Mouse (Mus musculus) spleen, postnatal 4 days (tissue): ENCODE results near the gene Fars2.
"Not testable (repeated sequence)": the region's sequence is repeated elsewhere in the genome, so short reads cannot be mapped to it uniquely, and the experiment has no call there.

Source experiments
- DNase-seq, 2 experiments: peaks; one replicate each; pipeline ENCODE4 v3.0.0; 2022; ENCODE audit warnings: low spot score in 2 of 2

The Fars2 gene

DNA sequence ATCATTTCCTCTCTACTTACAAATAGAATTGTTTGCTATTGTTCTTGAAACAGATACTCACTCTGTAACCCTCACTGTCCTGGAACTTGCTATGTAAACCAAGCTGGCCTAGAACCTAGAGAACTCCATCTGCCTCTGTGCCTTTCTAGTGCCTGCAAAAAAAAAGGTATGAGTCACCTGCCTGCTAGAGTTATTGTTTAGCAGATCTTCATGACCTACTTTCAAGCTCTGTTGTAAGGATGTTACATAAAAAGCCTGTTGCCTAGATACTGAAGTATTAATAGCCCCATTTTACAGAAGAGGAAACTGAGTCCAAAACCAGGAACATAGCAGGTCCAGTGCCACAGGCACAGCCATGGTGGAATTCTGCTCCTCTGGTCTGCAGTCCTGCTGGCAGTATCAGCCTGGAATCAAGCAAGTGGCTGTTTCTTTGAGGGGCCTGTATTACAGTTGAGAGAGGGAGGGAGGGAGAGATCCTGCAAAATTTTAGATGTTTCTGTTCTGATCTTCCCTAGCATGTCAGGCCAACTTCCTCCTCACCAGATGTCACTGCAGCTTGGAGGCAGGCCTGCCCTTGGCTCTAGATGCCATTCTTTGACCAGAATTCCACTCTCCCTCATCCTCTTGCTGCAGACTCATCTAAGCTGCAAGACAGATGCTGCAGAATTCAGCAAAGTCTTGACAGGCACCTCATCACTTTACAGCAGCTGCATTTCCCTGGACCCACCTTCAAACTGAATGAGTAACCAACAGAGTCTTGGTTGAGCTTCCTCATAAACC lies 250.7 kb downstream of the Fars2 start:
- DNase-seq = no peak

DNA sequence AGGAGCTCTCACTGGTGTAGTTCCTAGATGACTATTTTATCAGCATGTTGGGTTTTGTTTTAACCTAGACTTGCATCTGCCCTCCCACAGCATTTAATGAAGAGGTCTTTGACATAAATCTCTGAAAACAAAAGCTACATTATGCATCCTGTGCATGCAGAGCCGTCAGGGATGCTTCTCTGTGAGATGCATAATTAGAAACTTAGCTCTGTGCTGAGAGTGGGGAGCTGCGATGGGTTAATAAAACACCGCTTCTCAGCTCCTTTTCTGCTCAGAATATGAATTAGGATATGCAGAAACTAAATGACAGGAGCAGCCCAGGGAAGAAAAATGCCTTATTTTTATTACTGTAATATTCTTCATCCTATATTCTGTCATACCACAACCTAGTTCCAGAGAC lies 251.6 kb downstream of the Fars2 start:
- no peak for DNase-seq

DNA sequence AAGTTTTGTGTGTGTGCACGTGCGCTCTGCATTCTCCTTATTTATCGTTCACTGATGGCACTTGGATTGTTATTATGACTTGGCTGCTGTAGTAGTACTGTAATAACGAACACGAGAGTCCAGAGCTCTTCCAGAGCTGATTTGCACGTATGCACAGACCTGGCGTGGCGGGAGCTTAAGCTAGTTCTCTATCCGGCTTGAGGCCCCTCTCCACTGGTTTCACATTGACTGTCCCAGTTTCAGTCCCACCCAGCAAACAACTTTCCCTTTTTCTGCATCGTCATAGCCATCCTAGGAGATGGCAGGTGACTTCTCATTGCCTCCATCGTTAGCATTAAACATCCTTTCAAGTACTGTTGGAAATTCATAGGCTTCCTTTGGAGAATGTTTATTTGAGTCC lies 252.2 kb downstream of the Fars2 start:
- DNase-seq = no peak

DNA sequence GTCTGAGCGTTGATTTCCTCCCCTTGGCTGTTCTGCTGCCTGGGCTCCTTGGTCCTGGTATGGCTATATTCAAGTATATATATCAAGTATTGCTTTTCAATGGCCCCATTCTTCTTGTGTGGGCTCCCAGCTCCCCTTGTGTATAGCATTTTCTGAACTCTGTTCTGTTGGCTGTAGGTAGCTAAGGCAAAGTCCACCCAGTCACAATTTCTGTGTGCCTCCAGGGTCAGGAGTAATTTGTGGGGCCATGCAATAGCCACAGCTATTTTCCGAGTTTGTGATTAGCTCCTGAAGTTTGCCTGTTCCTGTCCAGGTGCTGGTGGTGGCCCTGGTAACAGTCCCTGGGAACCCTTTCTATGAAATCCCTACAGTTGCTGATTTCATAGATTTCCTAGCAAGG lies 266.0 kb downstream of the Fars2 start:
- DNase-seq = no peak

DNA sequence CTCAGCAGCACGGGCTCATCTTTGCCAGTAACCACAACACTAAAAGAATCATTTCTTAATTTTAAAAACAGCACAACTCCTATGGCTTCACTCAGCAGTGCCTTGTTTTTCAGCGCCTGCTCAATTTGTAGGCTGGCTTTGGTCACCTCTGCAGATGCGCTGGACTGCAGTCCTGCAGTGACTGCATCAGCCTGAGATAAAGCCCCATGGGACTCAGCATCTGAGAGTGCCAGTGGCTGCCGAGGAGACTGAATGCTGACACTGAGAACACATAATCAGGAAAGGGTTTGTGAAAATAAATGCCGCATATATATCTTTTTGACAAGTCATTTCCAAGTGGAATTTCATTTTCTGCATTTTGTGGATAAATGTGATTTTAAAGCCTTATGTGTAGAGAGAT lies 268.9 kb downstream of the Fars2 start:
- DNase-seq = no peak

DNA sequence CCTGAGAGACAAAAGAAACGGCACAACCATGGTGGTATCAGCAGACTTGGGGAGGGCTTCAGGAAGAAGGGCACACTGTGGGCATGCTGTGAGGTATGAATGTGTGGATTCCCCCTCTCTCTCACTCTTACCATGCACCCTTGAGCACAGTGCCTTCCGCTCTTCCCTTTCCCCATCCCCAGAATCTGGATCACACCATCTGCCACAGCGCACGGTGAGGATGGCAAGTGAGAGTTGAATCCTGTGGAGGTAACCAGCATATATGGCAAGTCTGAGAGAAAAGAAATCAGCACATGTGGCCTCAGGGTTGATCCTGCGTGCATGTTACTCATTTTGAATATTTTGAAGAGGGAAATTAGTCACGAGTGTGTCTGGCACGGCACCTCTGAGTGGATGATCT lies 274.7 kb downstream of the Fars2 start:
- no peak for DNase-seq

DNA sequence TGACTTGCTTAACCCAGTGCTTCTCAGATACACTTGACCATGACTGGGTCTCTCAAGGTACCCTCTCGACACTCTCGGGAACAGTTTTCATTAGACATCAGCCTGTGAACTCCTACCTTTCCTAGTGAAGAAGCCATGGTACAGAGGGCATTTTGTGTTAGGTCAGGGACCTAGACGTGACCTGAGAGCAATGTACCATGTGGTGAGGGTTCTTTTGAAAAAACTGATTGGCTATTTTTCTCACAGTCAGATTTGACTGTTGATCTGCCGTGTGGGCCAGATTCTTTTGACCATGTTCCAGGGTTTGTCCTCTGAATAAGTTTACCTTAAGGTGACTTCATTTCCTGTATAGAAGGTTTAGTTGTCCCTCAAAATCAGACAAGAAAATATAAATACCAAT lies 275.5 kb downstream of the Fars2 start:
- no peak for DNase-seq

DNA sequence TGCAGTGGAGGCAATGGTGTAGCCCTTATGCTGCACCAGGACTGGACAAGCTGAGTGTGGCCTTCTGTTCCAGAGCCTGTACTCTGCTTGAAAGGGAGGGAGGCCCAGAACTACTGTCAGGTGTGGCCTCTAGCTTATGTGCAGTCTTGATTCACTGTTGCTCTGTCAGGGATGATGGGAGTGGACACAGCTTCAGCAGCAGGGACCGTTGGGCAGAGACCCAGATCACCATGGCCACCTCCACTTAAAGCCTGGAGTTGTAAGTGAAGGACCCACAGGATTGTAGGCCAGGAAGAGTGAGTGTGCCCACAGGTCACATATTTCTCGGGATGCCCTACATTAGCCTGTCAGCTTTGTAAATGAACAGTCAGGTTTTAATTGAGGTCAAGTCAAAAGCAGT lies 283.8 kb downstream of the Fars2 start:
- no peak for DNase-seq

DNA sequence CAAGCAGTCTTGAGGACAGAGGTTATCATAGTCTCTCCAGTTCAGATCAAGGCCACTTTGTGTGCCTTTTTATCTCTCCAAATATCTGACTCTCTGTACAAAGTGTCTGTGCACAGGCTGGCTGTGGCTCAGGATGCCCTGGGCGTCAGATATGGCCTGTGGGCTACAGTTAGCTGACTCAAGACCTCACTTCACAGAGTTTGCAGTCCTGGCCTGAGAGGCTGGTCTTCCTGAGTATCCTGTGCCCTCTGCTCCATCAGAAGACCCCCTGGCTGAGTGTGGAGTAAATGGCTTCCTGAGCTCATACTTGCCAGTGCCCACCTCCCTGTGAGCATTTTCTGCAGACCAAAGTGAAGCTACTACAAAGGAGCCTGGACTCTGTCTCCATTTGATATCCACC lies 296.1 kb downstream of the Fars2 start:
- no peak for DNase-seq

DNA sequence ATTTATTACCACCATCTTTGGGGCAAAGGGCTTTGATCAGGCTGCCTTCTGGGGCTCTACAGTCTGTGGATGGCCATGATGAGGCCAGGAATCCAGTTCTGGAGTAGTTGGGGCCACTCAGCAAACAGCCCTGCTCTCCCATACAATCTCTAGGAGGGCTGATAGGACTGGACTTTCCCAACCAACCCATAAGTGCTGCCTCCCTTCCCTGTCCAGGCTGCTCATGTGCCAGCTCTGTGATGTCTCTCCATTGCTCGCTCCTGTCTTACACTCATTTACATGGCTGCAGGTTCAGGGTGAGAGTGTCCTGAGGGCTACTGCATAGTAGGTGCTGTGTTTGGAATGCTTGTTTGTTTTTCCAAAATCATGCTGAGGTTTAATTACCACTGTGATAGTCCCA lies 298.0 kb downstream of the Fars2 start:
- no peak for DNase-seq

DNA sequence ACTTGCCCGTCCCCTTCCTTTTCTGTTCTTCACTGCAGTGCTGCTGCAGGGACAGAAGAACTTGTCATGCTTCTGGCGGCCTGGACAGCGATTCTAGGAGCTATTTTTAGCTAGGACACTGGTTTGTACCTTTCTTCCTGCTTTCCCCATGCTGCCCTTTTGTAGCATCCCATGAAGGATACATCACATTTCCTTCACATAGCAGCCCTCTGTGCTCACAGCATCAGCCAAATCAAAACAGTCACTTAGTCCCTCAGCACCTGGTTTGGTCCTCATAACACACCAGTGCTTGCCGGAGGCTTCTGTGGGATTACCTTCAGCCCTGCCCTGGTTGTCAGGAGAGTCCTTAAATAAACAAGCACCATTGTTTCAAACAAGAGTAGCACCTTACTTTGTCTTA lies 299.3 kb downstream of the Fars2 start:
- no peak for DNase-seq

DNA sequence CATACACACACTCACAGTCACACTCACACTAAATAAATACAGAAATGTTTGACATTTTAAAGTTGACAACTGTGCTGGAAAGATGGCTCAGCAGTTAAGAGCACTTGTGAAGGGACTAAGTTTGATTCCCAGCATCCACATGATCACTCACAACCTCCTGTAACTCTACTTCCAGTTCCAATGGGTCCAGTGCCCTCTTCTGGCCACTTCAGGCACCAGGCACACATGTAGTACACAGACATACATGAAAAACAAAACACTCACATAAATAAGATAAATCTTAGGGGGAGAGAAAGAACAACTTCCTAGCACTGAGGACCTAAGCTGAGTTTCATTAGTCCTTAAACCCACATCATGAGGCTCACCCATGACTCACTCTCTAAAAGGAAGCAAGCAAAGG lies 302.1 kb downstream of the Fars2 start:
- DNase-seq = no peak

DNA sequence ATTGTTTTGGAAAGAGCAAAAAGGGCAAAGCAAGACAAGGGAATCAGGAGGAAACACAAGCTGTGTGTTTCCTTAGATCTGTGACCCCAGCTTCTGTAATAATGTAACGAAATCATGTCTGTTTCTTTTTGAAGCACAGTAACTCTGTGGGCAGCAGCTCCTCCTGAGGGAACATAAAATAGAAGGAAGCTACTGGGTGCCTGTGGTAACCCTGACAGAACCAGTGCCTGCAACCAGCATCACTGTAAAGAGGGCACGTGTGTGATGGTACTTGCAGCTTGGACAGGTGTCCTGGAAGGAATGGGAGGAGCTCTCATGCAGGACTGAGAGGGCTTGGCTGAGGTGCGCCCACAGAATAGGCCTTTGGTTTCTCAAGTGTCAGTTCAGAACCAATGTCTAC lies 305.2 kb downstream of the Fars2 start:
- no peak for DNase-seq

DNA sequence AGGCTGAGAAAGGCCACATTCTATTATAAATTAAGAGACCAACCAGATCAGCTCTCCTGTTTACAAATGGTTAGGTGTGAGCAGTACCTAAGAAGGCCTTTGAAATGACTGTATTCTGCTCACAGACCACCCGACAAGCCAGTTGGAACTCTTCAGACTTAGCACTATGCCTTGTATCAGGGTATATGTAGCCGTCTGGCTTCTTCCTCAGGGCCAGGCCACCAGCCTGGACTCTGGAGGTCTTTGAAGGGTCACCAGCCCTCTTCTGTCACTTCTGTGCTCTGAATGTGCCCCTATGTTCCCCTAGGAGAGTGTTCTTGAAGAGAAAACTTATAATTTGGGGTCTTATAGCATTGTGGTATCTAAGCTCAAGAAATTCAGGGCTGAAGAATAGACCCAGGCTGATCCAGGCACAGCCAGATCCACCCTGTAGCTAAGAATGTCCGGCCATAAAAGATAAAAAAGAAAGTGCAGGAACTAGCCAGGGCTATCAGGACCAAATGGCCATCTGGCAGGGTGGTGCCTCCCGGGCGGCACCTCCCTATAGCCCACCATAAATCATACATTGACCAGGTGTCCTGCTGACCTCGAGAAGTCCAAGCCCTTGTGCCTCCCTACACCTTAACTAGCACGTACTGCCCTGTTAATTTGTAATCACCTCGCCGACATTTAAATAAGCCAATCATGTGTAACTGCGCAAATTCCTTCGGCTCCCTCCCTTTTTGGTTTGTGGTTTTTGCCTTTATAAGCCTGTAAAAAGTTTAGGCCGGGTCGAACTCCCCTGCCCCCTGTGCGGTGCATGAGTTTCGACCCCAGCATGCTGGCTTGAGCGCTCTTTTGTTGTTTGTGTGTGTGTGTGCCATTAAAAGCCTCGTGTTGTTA lies 308.9 kb downstream of the Fars2 start:
- DNase-seq = not testable (repeated sequence)

DNA sequence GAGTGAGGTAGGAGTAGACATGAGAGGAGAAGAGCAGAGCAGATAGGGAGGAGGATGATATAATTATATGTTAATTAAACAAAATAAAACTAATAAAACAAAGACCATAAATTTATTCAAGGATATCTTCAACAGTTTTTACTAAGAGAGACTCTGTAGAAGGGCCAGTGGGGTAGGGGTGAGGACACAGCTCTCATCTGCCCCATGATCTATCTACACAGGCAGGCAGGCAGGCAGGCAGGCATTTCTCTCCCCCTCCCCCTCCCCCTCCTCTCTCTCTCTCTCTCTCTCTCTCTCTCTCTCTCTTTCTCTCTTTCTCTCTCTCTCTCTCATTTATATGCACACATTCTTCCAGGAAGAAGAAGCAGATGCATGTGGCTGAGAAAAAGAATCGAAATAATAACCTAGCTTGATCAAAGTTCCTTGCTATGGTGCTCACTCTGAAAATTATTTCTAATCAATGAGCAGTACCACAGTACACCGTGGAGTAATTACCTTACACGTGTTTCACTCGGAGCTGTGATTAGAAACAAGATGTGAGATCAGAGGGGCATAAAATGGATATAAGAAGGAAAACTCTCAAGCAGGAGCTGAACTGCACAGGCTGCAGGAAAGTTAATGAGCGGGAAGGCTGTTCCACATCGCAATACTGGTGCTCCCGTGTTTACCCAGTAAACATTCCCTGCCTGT lies 312.4 kb downstream of the Fars2 start:
- DNase-seq = no peak

DNA sequence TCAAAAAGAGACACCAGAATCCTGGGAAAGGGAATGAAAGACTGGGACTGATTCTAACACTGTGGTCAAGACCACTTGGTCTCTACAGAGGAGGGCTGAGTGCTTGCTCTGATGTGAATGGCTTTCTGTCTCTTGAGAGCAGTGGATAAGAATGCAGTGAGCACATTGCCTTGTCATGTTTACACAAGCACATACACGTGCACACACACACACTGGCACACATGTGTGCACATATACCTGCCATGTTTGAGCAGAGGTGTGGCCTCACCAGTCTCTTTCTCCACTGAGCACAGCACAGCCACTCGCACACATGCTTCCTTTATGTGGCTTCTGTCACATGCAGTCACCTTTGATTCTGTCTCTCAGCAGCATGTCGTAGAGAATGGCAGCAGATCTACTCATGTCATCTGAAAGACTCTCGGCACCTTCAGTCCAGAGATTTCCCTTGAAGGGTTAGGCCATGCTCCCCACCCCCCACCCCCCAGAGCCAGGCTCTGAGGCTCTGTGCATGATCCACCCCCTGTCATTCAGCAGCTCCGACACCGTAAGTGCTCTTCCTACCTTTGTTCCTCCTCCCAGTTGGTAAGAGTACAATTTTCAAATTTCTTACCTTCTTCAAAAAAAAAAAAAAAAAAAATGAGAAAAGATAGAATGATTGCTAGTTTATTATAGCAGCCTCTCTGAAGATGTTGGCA lies 313.4 kb downstream of the Fars2 start:
- no peak for DNase-seq

DNA sequence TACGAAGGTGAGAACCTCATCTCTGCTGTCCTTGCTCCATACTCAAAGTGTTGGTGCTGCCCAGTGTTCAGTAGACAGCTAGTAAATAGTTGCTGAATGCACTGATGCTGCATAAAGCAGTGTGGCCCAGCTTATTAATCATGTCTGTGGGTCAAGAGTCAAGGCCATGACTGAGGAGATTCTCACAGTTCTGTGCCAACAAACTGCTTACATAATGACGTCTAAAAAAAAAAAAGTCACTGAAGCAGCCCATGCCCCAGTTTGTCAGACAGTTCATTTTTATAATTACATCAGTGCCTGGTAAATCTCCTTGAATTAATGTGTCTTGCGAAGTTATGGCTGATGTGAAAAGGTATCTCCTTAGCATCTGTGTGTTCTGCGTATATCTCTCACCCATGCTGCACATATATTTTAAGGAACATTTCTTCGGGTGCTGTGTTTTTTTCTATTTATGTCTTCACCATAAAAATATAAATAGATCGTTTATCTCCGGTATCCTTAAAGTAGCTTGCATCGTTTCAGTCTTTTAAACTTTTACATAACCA lies 314.8 kb downstream of the Fars2 start:
- no peak for DNase-seq

DNA sequence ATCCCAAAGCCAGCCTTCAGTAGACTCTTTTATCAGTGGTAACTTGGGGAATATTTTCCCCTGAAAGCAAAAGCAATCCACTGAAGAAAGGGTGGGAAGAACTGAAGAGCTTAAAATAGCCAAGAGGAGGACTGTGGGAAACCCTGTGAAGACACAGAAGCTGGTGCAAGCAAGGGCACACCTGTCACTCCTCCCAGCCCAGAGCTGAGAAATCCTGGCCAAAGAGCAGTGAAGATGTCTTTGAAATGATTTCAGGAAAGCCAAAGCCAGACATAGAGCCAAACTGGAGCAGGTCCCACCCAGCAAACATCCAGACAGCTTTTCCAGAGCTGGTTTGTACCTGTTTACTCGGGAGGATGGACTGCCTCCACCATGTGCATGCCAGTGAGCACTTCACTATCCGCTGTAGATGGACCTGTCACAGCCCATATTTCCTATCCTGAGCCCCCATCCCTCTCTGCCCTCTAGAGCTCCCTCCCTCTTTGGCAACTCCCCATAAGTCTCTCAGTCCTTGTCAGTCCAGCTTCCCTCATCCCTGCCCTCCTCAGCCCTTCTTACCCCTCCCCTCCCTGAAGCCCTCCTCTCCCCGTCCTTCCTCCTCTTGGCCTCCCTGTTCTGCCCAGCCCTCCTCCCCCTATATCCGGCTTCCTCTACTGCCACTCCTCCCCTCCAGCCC lies 327.7 kb downstream of the Fars2 start:
- no peak for DNase-seq

DNA sequence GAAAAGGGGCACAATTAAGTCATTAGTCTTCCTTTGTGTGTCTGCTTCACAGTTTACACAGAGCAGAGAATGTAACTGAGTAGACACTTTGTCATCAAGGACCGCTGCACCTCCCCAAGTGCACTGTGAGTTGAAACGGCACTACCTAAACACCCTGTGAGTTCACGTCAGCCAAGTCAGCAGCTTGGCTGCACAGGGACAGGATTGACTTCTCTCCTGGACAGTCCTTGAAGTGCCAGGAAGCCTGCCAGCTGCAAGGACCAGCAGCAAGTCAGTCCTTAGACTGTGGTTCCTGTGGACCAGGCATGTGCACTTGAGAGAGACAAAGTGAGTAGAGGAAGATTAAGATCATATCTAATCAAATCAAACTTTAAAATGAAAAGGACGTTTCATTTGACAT lies 330.7 kb downstream of the Fars2 start:
- DNase-seq = no peak

DNA sequence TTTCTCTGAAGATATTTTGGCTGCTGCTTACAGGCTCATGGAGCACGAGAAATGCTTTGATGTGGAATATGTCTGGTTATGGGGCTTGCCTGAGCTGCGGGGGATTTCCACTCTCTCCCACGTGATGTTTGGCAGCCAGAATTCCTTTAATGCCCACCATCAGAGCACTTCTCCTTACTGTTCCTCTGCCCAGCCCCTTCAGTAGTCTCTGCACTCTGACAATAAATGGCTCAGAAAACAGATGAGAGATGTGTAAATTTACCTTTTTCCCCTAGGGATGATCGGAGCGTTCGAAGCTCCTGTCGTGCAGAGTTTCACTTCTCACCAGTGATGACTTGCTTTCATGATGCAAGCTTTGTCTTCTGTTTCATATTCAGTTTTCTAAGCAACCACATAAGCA lies 331.4 kb downstream of the Fars2 start:
- no peak for DNase-seq

DNA sequence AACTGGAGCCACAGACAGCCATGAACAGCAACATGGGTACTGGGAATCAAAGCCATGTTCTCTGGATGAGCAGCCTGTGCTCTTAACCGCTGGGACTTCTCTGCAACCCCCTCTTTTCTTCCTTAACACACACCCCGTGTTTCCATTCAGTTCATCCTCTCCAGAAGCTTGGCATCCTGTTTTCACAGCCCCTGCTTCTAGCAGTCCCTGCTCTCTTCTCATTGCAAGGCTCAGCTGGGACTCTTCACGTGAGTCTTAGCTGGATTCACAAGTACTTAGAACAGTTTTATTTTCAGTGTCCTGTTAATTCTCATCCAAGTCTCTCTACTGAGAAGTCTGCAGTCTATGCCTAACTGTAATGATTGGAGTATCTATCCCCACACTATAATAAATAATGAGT lies 334.2 kb downstream of the Fars2 start:
- DNase-seq = no peak
